Mouse (Mus musculus) erythroblast, embryonic 14.5 days (primary cell): ENCODE measurements around the gene Ccdc130. TPM values are rescaled to one million over a fixed set of nuclear protein-coding genes. Genes with fewer than 3 reads are reported as not detected.
"Not testable (repeated sequence)": the region's sequence is repeated elsewhere in the genome, so short reads cannot be mapped to it uniquely, and the experiment has no call there.

Experiments used
- H3K27me3 ChIP-seq: 2 replicates; pipeline ENCODE4 v1.6.1; 2012; ENCODE audit warnings: inconsistent platforms; ENCODE audit not compliant: control insufficient read depth
- H3K36me3 ChIP-seq: 2 replicates; pipeline ENCODE4 v1.6.1; 2012; ENCODE audit warnings: mild to moderate bottlenecking, inconsistent platforms; ENCODE audit not compliant: control insufficient read depth
- H3K4me1 ChIP-seq: 2 replicates; pipeline ENCODE4 v1.6.1; 2012; ENCODE audit warnings: inconsistent platforms; ENCODE audit not compliant: control insufficient read depth
- H3K4me3 ChIP-seq: replicated peaks from 2 replicates; pipeline ENCODE3; 2012; ENCODE audit warnings: moderate library complexity, mild to moderate bottlenecking, inconsistent platforms
- H3K9me3 ChIP-seq: 2 replicates; pipeline ENCODE4 v1.6.1; 2012; ENCODE audit warnings: low read length, inconsistent platforms, mixed read lengths; ENCODE audit not compliant: control insufficient read depth
- GATA1 ChIP-seq: IDR thresholded peaks from 2 replicates; pipeline ENCODE4 v1.6.1; 2012; ENCODE audit warnings: low read length, inconsistent platforms, mixed read lengths
- TAL1 ChIP-seq: IDR thresholded peaks from 3 replicates; pipeline ENCODE4 v1.6.1; 2012; ENCODE audit warnings: low read length, inconsistent platforms, mixed read lengths
- polyA plus RNA-seq: library from polyadenylated mRNA; stranded (reverse); fragments of >175 nt; gene quantifications from 2 replicates; pipeline ENCODE4 v1.2.3, GENCODE M21; 2012

Gene Ccdc130
- 0.59 and 1.8 TPM in 2 replicates for polyA plus RNA-seq

DNA sequence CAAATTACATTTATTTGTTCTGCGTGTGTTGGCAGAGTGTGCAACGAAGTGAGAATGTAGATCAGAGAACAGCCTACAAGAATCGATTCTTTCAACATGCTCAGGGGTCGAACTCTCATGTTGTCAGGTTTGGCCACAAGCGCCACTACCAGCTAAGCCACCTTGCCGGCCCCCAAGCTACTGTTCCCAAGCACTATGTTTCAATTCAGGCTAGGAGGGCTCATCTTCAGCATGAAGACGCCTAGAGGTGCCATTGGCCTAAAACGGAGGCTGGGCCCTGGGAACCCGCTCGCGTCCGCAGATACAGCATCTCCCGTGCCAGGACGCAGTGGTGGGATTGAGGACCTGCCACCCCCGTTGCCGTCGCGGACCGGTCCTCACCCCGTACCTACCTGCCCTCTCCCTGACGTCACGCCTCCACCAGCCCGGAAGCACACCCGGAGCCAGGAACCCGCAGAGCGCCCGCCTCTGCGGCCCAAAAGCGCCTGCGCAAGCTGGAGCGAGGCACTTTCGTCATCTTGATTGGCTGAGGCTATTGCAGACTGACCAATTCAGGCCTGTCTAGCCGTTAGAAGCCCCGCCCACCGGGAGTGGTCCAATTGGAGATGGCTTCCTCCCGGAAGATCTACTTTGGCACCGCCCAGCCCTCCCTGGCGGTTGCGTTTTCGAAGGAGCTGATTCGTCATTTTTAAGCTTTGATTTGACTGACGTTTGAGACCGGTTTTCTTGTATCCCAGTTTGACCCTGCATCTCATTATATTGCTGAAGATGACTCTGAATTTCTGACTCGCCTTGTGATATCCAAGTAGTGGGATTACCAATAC lies at the start of gene Ccdc130:
Ccdc130 (minus strand) TSS at position 431 of the 824 bp plus-strand sequence.
- H3K27me3 ChIP-seq = no peaks in the 10 kb centered on the region
- peak within 1 kb of the TSS; percentile 85 for H3K4me3 ChIP-seq
- H3K36me3 ChIP-seq = peaks cover 18% of the 10 kb centered on the region
- H3K9me3 ChIP-seq = no peaks in the 10 kb centered on the region
- no peak for TF ChIP-seq GATA1
- TF ChIP-seq TAL1 = no peak
- H3K4me1 ChIP-seq = peaks cover 21% of the 10 kb centered on the region

DNA sequence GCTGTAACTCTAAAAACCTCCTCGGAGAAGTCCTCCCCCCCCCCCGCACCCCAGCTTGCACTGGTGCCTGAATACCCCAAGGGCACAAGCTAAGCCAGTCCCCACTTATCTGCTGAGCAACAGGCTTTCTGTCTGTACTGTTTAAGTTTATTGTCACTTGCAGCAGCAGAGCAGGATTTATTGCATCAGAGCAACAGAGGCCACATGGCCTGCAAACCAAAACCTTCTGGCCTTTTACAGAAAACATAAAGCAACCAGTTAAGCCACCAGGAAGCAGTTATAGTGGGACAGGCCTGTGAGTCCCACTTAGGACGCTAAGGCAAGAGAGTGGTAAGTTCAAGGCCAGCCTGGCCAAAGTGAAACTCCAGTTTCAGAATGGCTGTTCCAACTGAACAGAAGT lies 38.2 kb upstream of the Ccdc130 start:
- H3K9me3 ChIP-seq = no peaks in the 10 kb centered on the region
- H3K4me3 ChIP-seq = no peak overlapping the region
- no peaks in the 10 kb centered on the region for H3K36me3 ChIP-seq
- no peak for TF ChIP-seq GATA1
- TF ChIP-seq TAL1 = no peak
- no peaks in the 10 kb centered on the region for H3K4me1 ChIP-seq
- H3K27me3 ChIP-seq = no peaks in the 10 kb centered on the region; the same call in 1 of the 2 replicates

DNA sequence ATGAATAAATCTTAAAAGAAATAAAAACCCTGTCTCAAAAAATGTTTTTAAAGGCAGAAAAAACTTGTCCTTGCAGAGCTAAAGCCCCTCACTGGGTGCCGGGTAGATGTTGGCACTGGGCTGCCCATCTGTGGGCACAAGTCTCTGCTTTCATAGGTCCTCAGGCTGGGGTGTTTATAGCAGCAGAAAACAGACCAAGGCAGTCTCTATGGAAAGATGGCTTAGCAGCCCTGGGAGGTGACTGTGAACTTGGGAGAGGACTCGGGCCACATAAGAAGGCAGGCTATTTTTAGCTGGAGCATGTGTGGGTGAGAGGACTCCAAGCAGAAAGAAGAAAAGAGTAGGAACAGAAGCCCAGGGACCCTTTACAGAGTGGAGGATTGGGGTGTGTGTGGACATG lies 33.8 kb upstream of the Ccdc130 start:
- H3K9me3 ChIP-seq = no peaks in the 10 kb centered on the region
- no peaks in the 10 kb centered on the region for H3K27me3 ChIP-seq
- H3K4me3 ChIP-seq = no peak overlapping the region
- H3K36me3 ChIP-seq = no peaks in the 10 kb centered on the region
- TF ChIP-seq GATA1 (no peak), TAL1 (no peak)
- no peaks in the 10 kb centered on the region for H3K4me1 ChIP-seq

DNA sequence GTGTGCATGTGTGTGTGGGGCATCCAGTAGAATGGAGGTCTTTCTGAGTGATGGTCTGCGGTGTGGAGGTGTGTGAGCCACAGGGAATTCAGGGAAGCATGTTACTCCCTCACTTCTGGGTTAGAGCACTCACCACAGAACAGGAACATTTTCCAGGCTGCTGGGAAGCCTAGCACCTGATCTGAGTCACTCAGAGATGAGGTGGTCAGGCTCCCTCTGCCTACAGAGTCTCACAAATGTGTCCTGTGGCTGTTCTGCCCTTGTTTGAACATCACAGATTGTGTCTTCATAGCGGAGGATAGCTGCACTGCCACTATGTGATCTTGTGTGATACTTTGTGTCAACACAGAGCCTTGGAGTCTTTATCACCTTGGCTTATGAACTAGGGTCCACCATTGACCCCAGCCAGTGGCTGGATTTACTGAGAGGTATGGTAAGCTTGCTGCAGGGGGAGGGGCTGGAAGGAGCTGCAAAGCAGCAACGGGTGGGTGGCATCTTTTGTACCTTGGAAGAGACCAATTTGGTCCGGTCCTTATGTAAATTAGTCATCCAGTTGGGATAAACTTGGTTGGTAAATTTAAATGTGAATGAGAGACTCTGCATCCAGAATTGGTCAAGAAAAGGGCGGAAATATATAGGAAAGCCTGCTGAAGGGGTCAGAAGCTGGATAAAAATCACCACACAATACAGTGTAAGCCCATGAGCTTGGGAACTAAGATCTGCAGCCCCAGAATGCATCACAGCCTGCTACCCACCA lies 27.0 kb upstream of the Ccdc130 start:
- Histone ChIP-seq H3K4me1 (no peaks in the 10 kb centered on the region), H3K4me3 (no peak overlapping the region), H3K9me3 (no peaks in the 10 kb centered on the region), H3K27me3 (no peaks in the 10 kb centered on the region), H3K36me3 (no peaks in the 10 kb centered on the region)
- TF ChIP-seq GATA1 (no peak), TAL1 (no peak)

DNA sequence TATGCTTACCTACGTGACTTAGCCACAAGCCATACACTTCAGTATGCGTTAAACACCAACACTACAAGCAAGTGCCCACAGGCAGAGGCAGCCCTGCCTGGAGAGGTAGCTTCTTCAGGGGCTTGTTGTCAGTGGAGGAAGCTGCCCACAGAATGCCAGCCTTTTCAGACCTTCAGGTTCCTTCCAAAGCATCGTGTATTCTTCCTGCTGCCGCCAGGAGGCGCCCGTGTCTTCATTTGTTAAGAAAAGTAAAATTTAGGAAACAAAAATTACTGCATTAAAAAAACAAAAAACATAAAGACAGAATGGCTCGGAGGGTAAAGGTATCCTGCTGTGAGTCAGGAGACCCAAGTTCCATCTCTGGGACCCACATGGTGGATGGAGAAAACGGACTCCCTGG lies 21.5 kb upstream of the Ccdc130 start:
- no peak overlapping the region for H3K4me3 ChIP-seq
- no peak for TF ChIP-seq TAL1
- no peak for TF ChIP-seq GATA1
- H3K4me1 ChIP-seq = no peaks in the 10 kb centered on the region
- no peaks in the 10 kb centered on the region for H3K9me3 ChIP-seq
- H3K36me3 ChIP-seq = no peaks in the 10 kb centered on the region
- H3K27me3 ChIP-seq = no peaks in the 10 kb centered on the region

DNA sequence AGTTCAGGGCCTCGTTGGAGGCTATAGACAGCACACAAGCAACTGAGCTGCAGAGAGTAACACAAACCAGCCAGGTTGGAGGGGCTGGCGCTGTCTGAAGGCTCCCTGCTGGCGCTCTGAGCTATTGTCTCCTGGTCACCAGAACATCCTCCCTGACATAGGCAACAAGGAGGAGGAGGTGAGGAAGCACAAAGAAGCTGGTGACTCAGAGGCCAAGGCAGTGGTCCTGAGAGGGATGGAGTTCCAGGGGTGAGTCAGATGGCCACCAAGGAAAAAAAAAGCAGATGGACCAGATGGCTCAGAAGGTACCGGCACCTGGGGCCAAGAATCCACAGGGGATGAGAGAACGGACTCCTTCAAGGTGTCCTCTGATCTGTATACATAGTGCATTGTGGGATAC lies 20.9 kb upstream of the Ccdc130 start:
- Histone ChIP-seq H3K36me3 (no peaks in the 10 kb centered on the region), H3K9me3 (no peaks in the 10 kb centered on the region), H3K4me3 (no peak overlapping the region), H3K27me3 (no peaks in the 10 kb centered on the region), H3K4me1 (no peaks in the 10 kb centered on the region)
- TF ChIP-seq GATA1 (no peak), TAL1 (no peak)

DNA sequence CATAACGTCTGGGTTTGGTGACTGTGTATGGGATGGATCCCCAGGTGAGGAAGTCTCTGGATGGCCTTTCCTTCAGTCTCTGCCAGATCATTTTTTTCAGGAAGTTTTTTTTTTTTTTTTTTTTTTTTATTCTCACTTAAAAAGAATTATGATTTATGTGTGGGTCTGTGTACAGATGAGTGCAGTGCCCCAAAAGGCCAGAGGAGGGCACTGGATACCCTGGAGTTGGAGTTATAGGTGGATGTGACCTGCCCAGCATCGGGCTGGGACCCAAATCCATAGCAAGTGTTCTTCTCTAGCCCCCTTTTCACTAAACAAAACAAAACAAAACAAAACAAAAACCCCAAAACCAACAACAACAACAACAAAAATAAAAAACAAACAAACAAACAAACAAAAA lies 18.7 kb upstream of the Ccdc130 start:
- H3K4me3 ChIP-seq = no peak overlapping the region
- H3K36me3 ChIP-seq = no peaks in the 10 kb centered on the region
- H3K4me1 ChIP-seq = no peaks in the 10 kb centered on the region
- H3K9me3 ChIP-seq = no peaks in the 10 kb centered on the region
- TF ChIP-seq TAL1 (no peak), GATA1 (no peak)
- no peaks in the 10 kb centered on the region for H3K27me3 ChIP-seq

DNA sequence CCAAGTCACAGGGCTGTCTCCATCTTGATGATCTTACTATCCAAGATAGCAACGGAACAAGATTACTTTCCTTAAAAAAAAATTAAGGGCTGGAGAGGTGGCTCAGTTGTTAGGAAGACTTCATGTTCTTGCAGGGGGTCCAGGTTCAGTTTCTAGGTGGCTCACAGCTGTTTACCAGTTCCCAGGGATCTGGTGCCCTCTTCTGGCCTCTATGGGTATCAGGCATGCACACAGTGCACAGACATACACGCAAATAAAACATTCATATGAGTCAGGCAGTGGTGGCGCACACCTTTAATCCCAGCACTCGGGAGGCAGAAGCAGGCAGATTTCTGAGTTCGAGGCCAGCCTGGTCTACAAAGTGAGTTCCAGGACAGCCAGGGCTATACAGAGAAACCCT lies 15.5 kb upstream of the Ccdc130 start:
- not testable (repeated sequence) for H3K36me3 ChIP-seq, H3K9me3 ChIP-seq, H3K4me1 ChIP-seq, H3K4me3 ChIP-seq, H3K27me3 ChIP-seq

DNA sequence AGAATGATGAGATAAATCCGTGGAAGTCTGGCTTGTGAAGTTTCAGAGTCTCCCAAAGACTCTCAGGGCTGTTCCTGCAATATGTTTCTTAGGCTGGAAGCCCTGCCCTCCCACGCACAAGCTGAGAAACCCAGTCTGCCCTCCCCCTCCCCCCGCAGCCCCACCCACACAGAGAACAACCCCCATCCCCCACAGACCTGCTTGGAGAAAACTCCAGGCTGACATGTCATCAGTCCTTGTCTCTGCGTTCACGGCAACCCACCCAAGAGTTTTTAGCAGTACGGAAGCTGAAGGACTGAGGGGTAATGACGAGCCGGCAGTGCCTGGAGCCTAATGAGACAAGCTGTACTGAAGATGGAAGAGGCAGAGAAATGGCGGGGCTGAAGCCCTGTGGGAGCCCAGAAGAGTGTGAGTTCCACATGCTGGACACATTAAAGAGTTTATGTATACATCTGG lies 14.5 kb upstream of the Ccdc130 start:
- H3K9me3 ChIP-seq = no peaks in the 10 kb centered on the region
- no peaks in the 10 kb centered on the region for H3K4me1 ChIP-seq
- H3K4me3 ChIP-seq = no peak overlapping the region
- TF ChIP-seq TAL1 (no peak), GATA1 (no peak)
- H3K27me3 ChIP-seq = no peaks in the 10 kb centered on the region
- H3K36me3 ChIP-seq = no peaks in the 10 kb centered on the region
